Mouse (Mus musculus) midbrain, embryonic 10.5 days (tissue): ENCODE measurements around the gene Psors1c2. TPM values are rescaled to one million over a fixed set of nuclear protein-coding genes. Genes with fewer than 3 reads are reported as not detected.
A peak's percentile ranks its signal among the peaks of the same experiment; 100 is the strongest.

Source experiments
- DNase-seq: peaks from one replicate; pipeline ENCODE4 v3.0.0-alpha.2; 2017; ENCODE audit warnings: low spot score
- H3K27ac ChIP-seq: fragments of 300-500 bp; sonication (generic); replicated peaks from 2 replicates; pipeline ENCODE4 v1.5.1; 2016; ENCODE audit warnings: mild to moderate bottlenecking
- H3K27me3 ChIP-seq: fragments of 300-500 bp; sonication (generic); 2 replicates; pipeline ENCODE4 v1.6.1; 2016; ENCODE audit warnings: low read depth, mild to moderate bottlenecking; ENCODE audit not compliant: poor library complexity, severe bottlenecking
- H3K36me3 ChIP-seq: fragments of 300-500 bp; sonication (generic); 2 replicates; pipeline ENCODE4 v1.6.1; 2016; ENCODE audit warnings: mild to moderate bottlenecking, moderate library complexity
- H3K4me1 ChIP-seq: fragments of 300-500 bp; sonication (generic); 2 replicates; pipeline ENCODE4 v1.6.1; 2016
- H3K4me3 ChIP-seq: fragments of 300-500 bp; sonication (generic); 2 replicates; pipeline ENCODE4 v1.5.1; 2016; ENCODE audit warnings: mild to moderate bottlenecking, moderate library complexity
- H3K9me3 ChIP-seq: fragments of 300-500 bp; sonication (generic); replicated peaks from 2 replicates; pipeline ENCODE4 v1.6.1; 2016; ENCODE audit warnings: mild to moderate bottlenecking
- WGBS: fragments of 180-500 bp; shearing (Covaris S2); methylation state at CpG from one replicate; pipeline ENCODE4 v1.1.7; 2016; 5-methylcytosine and 5-hydroxymethylcytosine counted together
- polyA plus RNA-seq: library from polyadenylated mRNA; unstranded; fragments of >200 nt; fragmentation: Nextera tagmentation; extraction: Ambion mirVana; gene quantifications from 2 replicates; pipeline ENCODE4 v1.2.1, GENCODE M21; 2016

Psors1c2 gene
- polyA plus RNA-seq, result 1.4 and 2.0 TPM in 2 replicates

DNA sequence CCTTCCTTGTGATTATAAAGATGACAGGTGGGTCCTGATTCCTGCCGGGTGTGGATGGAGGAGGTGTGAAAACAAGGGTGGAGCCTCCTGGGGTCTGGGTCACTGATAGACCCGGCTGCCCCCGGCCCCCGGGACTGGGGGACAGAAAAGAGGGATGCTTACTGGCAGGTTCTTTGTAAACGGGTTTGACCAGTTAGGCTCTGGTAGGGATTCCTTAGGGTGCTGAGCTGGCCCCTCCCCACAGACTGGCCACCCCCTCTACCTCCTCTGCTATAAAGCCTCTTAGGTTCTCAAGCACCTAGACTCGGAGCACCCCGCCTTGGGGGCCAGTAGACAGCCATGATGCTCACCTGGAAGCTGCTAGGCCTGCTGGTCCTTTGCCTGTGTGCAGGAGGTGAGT lies at the start of gene Psors1c2:
Gene Psors1c2 (plus strand): TSS at position 301 of the 400 bp plus-strand sequence.
- DNase-seq, result no peak
- peaks cover 11% of the 10 kb centered on the region; the same call in 1 of the 2 replicates for H3K4me1 ChIP-seq
- H3K4me3 ChIP-seq, result no peak within 1 kb of the TSS
- H3K27me3 ChIP-seq, result no peaks in the 10 kb centered on the region
- no peak within 1 kb of the TSS for H3K27ac ChIP-seq
- no peaks in the 10 kb centered on the region for H3K9me3 ChIP-seq
- peaks cover 33% of the 10 kb centered on the region for H3K36me3 ChIP-seq
- WGBS, result 48% methylated on average over 7 of the region's 7 CpGs

DNA sequence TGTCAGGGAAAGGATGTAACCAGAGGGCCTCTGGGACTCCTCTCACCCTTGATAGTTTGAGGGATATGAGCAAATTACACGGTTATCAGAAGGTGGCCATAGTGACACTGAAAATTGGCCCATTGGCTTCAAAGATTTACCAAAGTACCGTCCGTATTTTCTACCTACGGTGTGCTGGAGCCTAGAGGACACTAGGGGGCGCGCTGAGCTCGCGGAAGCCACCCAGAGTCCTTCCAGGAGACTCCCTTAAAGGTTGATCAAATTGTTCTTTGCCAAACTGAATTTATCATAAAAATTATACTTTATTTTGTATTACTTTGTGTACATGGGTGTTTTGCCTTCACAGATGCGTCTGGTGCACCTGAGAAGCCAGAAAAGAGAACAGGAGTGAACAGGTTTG lies 48.9 kb upstream of the Psors1c2 start:
- Histone ChIP-seq H3K4me3 (no peak overlapping the region), H3K27me3 (no peaks in the 10 kb centered on the region), H3K9me3 (no peaks in the 10 kb centered on the region), H3K4me1 (no peaks in the 10 kb centered on the region), H3K27ac (no peak overlapping the region), H3K36me3 (no peaks in the 10 kb centered on the region)
- WGBS, result 2% methylated on average over 9 of the region's 9 CpGs
- peak; percentile 57 for DNase-seq

DNA sequence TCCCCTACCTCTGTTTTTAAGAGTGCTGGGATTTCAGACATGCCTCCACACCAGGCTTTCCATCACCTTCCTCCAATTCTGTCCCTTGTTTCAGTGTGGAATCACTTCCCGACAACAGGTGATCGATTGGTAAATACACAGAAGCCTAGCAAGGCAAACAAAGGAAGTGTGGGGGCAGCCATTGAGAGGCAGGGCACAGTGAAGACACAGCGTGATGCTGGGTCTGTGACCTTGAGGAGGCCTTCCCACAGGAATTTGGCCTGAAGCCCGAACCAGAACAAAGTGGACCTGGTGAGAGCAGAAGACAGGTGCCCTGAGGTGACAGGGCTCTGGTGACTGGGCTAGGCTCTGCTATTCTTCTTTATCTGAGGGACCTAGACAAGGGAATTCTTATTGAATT lies 47.3 kb upstream of the Psors1c2 start:
- Histone ChIP-seq H3K27ac (0 out of 2 replicates have a peak overlapping the region, but pooled peaks have one; percentile 1), H3K4me3 (no peak overlapping the region), H3K36me3 (no peaks in the 10 kb centered on the region), H3K4me1 (peaks cover 6% of the 10 kb centered on the region), H3K9me3 (no peaks in the 10 kb centered on the region), H3K27me3 (no peaks in the 10 kb centered on the region)
- WGBS, result 52% methylated on average over 4 of the region's 4 CpGs
- no peak for DNase-seq

DNA sequence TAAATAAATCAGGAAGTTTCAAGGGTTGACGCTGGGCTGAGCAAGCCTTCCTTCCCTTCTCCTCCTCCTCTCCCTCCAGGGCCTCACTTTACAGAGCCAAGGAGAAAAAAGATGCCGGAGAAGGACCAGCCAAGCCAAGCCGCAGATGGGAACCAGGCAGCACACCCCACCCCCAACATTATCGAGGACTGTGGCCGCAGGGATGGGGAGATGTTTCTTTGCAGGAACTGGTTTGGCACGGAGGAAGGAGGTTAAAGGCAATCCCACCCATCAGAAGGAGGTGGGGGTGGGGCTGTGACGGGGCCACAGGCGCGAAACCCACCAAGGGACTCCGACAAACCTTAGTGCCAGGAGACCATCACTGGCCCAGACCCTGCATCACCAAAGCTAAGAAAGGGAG lies 46.3 kb upstream of the Psors1c2 start:
- Histone ChIP-seq H3K4me1 (peaks cover 6% of the 10 kb centered on the region), H3K27me3 (no peaks in the 10 kb centered on the region), H3K4me3 (no peak overlapping the region), H3K36me3 (no peaks in the 10 kb centered on the region), H3K27ac (no peak overlapping the region), H3K9me3 (no peaks in the 10 kb centered on the region)
- 62% methylated on average over 10 of the region's 10 CpGs for WGBS
- no peak for DNase-seq

DNA sequence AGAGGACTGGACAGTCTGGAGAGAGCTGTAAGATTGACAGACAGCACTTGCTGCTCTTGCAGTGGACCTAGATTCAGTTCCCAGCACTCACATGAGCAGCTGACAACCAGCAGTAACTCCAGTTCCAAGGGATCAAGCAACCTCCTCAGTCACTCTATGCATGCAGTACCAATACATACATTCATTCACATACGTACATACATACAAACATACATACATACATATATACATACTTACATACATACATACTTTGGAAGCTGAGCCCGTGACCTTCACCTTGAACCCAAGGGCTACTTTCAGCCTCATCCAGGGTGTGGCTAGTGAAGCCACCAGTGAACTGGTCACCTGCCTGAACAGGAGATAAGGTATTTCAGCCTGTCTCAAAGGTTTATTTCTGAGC lies 45.0 kb upstream of the Psors1c2 start:
- Histone ChIP-seq H3K4me3 (no peak overlapping the region), H3K27ac (no peak overlapping the region), H3K36me3 (no peaks in the 10 kb centered on the region), H3K27me3 (no peaks in the 10 kb centered on the region), H3K4me1 (peaks cover 6% of the 10 kb centered on the region), H3K9me3 (no peaks in the 10 kb centered on the region)
- WGBS, result 93% methylated on average over 2 of the region's 2 CpGs
- DNase-seq, result no peak

DNA sequence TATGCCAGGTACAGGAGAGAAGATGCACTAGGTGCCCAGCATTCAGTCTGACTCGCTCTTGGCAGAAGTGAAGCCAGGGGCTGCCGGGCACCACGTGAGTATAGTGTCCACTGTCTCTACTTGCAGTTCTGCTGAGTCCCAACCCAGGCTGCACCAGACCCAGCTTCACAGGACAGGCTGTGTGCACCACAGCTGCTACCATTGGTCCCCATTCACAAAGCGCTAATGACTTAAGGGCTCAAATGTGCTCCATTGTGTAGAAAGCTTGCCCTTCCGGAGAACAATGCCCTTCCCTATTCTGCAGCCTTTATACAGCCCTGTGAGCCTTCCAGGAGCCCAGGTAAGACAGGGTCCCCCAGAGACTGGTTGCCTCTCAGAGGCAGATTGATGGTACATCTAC lies 42.7 kb upstream of the Psors1c2 start:
- no peaks in the 10 kb centered on the region for H3K36me3 ChIP-seq
- no peak overlapping the region for H3K27ac ChIP-seq
- H3K4me1 ChIP-seq, result peaks cover 6% of the 10 kb centered on the region
- DNase-seq, result no peak
- no peaks in the 10 kb centered on the region for H3K27me3 ChIP-seq
- H3K9me3 ChIP-seq, result no peaks in the 10 kb centered on the region
- 56% methylated on average over 5 of the region's 5 CpGs for WGBS
- H3K4me3 ChIP-seq, result no peak overlapping the region

DNA sequence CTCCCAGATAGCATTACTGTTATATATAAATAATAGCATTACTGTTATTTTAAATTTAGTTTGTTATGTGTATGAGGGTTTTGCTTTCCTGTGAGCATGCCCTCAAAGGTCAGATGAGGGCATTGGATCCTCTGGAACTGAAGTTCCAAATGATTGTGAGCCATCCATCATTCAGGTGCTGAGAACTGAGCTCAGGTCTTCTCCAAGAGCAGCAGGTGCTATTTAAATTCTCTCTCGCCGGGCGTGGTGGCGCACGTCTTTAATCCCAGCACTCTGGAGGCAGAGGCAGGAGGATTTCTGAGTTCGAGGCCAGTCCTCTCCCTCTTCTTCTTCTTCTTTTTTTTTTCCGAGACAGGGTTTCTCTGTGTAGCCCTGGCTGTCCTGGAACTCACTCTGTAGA lies 35.9 kb upstream of the Psors1c2 start:
- Histone ChIP-seq H3K27me3 (0 out of 2 replicates have a peak, but pooled peaks cover 12% of the 10 kb centered on the region), H3K27ac (no peak overlapping the region), H3K36me3 (no peaks in the 10 kb centered on the region), H3K4me3 (no peak overlapping the region), H3K4me1 (peaks cover 2% of the 10 kb centered on the region), H3K9me3 (no peaks in the 10 kb centered on the region)
- DNase-seq, result no peak
- WGBS, result 94% methylated on average over 7 of the region's 7 CpGs

DNA sequence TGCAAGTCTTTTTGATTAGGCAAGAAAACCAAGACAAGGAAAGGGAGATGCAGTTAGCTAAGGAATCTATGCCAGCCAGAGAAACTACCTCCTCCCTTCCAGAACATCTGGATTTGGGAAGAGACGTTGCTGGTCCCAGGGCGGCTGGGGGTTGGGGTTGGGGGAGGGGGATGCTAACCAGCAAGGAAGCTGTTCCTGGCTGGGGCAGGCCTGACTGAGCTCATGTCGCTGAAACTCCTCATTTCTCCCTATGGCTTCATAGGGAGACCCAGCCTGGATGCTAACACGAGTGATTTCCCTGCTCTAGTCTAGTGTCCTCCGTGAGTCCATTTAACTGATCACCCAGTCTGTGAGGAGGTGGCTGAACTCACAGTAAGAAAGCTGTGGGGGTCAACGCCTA lies 30.8 kb upstream of the Psors1c2 start:
- Histone ChIP-seq H3K36me3 (no peaks in the 10 kb centered on the region), H3K4me1 (peaks cover 29% of the 10 kb centered on the region), H3K27ac (no peak overlapping the region), H3K27me3 (peaks cover 61% of the 10 kb centered on the region), H3K4me3 (no peak overlapping the region), H3K9me3 (no peaks in the 10 kb centered on the region)
- no peak for DNase-seq
- 1% methylated on average over 6 of the region's 6 CpGs for WGBS

DNA sequence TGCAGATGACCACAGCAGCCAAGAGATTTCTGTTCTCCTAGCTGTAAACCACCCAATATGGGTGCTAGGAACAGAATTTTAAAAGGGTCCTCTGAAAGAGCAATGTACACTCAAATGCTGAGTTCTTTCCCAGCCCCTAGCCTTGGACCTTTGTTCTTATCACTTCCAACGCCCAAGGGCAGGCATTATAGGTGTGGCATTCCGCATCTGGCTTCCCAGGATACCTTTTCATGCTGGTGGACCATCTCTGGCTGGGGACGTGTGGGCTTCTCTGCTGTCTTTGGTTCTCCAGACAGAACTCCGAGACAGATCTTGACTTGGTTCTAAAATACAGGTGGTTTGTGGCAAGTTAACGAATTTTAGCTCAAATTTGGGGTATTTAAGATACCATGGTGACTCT lies 30.2 kb upstream of the Psors1c2 start:
- Histone ChIP-seq H3K27me3 (peaks cover 67% of the 10 kb centered on the region), H3K4me3 (no peak overlapping the region), H3K9me3 (no peaks in the 10 kb centered on the region), H3K27ac (no peak overlapping the region), H3K4me1 (peaks cover 32% of the 10 kb centered on the region), H3K36me3 (no peaks in the 10 kb centered on the region)
- 28% methylated on average over 5 of the region's 5 CpGs for WGBS
- DNase-seq, result no peak

DNA sequence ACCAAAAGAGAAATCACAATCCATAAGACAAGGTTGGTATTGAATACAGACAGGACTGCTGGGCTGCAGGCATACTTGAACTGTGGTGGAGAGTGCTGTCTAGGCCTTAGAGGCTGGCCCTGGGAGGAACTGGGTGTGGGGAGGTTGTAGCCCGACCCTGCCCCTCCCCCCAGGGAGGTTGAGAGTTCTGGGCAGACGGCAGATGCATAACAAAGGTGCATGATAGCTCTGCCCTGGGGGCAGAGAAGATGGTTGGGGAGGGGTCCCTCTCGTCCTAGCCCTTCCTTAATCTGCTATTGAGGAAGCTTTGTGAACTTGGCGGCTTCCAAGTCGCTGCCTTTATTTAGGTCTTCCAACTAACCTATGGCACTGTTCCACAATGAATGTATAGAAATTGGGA lies 29.2 kb upstream of the Psors1c2 start:
- no peak overlapping the region for H3K4me3 ChIP-seq
- peaks cover 33% of the 10 kb centered on the region for H3K4me1 ChIP-seq
- peaks cover 78% of the 10 kb centered on the region for H3K27me3 ChIP-seq
- no peak for DNase-seq
- H3K27ac ChIP-seq, result no peak overlapping the region
- no peaks in the 10 kb centered on the region for H3K9me3 ChIP-seq
- WGBS, result 20% methylated on average over 5 of the region's 5 CpGs
- no peaks in the 10 kb centered on the region for H3K36me3 ChIP-seq

DNA sequence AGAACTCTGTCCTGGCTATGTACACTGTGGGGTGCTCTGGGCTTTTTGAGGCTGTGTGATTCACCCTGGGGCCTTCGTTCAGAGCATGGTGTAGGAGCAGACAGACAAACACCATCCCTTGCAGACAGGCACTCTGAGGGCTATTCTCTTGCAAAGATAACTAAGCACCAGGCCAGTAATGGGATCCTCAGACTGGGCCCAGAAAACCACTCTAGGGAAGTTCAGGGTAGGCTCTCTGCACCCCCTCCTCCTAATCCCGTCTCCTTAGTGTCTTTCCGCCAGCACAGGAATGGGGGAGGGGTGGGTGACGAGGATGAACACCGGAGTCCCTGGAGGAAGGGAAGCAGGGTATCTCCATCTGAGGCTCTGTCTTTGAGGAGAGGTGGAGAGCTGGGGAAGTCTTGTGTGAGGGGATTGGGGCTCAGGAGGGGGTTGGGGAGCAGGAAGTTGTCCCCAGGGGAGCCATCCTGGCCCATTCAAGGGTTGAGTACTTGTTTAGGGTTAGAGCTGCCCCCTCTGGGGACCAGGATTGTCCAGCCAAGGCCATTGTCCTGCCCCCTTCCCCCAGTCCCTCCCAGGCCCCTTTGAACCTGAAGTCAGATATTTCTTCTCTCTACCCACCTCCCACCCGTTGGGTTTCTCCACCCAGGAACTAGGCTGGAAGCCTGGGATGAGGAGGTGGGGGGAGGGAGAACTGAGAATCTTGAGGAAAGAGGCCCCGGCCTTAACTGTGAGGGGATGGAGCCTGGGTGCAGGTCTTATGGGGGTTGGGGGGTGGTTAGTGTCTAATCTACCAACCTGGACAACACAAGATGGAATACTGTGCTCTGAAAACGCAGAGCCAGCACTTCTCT lies 28.1 kb upstream of the Psors1c2 start:
- Histone ChIP-seq H3K36me3 (no peaks in the 10 kb centered on the region), H3K4me3 (no peak overlapping the region), H3K27ac (peak overlapping the region; percentile 18; the same call in 1 of the 2 replicates), H3K27me3 (peaks cover 87% of the 10 kb centered on the region), H3K4me1 (peaks cover 39% of the 10 kb centered on the region), H3K9me3 (no peaks in the 10 kb centered on the region)
- WGBS, result 7% methylated on average over 8 of the region's 8 CpGs
- no peak for DNase-seq

DNA sequence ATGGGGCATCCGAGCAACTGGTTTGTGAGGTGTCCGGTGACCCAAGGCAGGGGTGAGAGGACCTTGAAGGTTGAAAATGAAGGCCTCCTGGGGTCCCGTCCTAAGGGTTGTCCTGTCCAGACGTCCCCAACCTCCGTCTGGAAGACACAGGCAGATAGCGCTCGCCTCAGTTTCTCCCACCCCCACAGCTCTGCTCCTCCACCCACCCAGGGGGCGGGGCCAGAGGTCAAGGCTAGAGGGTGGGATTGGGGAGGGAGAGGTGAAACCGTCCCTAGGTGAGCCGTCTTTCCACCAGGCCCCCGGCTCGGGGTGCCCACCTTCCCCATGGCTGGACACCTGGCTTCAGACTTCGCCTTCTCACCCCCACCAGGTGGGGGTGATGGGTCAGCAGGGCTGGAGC lies 27.2 kb upstream of the Psors1c2 start, which contains the start of gene Pou5f1:
Gene Pou5f1 (plus strand): TSS at position 243 of the 400 bp plus-strand sequence.
- no peak for DNase-seq
- WGBS, result 12% methylated on average over 13 of the region's 13 CpGs
- H3K9me3 ChIP-seq, result no peaks in the 10 kb centered on the region
- H3K4me3 ChIP-seq, result no peak within 1 kb of the TSS
- peaks cover 84% of the 10 kb centered on the region for H3K27me3 ChIP-seq
- H3K27ac ChIP-seq, result peak within 1 kb of the TSS; percentile 18; the same call in 1 of the 2 replicates
- no peaks in the 10 kb centered on the region for H3K36me3 ChIP-seq
- peaks cover 39% of the 10 kb centered on the region for H3K4me1 ChIP-seq

DNA sequence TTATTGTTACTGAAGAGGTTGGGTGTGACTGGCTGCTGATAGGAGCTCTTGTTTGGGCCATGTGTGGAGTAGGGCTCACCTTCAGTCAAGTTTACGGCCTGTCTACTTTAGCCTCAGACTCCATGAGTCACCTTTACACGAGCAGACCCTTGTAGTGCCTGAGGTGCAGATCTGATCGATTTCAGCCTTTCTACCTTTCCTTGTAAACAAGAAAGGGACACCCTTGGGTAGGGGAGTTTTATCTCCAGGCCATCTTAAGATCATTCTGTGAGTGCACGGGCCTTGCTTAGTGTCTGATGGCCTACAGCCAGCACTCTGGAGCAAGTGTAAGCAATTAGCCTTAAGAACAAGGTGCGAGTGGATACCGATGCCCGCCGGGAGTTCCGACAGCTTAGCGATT lies 26.1 kb upstream of the Psors1c2 start:
- peaks cover 39% of the 10 kb centered on the region for H3K4me1 ChIP-seq
- H3K36me3 ChIP-seq, result no peaks in the 10 kb centered on the region
- no peak overlapping the region for H3K27ac ChIP-seq
- WGBS, result 9% methylated on average over 10 of the region's 10 CpGs
- H3K4me3 ChIP-seq, result no peak overlapping the region
- DNase-seq, result no peak
- no peaks in the 10 kb centered on the region for H3K9me3 ChIP-seq
- H3K27me3 ChIP-seq, result peaks cover 78% of the 10 kb centered on the region
